Mouse (Mus musculus): ENCODE results near the gene Eif4e1b. TPM values are rescaled to one million over a fixed set of nuclear protein-coding genes. Genes with fewer than 3 reads are reported as not detected.

Gene Eif4e1b
- polyA plus RNA-seq, 1 experiment from 2014 or later = not detected

DNA sequence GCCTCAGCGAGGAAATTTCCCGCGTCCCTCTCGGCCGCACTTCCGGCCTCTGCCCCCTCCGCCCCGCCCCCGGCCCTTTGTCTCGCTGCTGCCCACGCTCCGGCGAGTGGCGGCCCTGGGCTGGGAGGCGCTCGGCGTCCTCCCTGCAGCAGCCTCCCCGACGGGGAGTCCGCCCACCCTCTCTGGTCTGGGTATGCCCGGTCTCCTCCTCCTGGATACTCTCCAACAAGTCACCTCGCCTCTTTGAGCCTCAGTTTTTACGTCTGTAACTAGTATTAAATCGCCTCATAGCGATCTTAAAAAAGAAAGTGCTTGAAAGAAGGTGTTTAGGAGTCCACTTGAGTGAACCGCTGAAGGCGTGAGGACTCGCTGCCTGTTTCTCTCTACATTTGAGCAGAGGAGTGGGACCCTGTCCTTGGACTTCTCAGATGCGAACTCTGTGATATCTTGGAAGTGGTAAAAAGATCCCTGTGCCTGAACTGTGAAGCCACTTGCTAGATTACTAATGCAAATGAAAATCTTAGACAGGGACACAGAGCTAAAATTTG is 33.9 kb upstream of the Eif4e1b start, which contains the start of gene Gprin1:
Gprin1 (minus strand) TSS at position 11 of the 548 bp plus-strand sequence.
- Histone ChIP-seq H3K9me3 (ENCODE audit: control insufficient read depth, low read length) (no peaks in the 10 kb centered on the region), H3K9ac (replicated peaks; ENCODE audit: low read depth, low read length) (peak within 1 kb of the TSS; percentile 83), H3K4me2 (ENCODE audit: low read length) (peak within 1 kb of the TSS; percentile 83), H3K27ac (ENCODE audit: low read length) (peak within 1 kb of the TSS; percentile 89), H3K4me3 (replicated peaks; ENCODE audit: low read length) (peak within 1 kb of the TSS; percentile 72), H3K36me3 (ENCODE audit: control insufficient read depth, insufficient read depth) (peaks cover 1% of the 10 kb centered on the region; the same call in 1 of the 2 replicates), H3K4me1 (replicated peaks; ENCODE audit: control insufficient read depth, insufficient read depth, low read length) (peaks cover 63% of the 10 kb centered on the region), H3K27me3 (replicated peaks; ENCODE audit: control insufficient read depth, insufficient read depth, low read length) (no peaks in the 10 kb centered on the region)
- 1% methylated on average over 29 of the region's 29 CpGs for WGBS
- peak; percentile 57 for ATAC-seq

DNA sequence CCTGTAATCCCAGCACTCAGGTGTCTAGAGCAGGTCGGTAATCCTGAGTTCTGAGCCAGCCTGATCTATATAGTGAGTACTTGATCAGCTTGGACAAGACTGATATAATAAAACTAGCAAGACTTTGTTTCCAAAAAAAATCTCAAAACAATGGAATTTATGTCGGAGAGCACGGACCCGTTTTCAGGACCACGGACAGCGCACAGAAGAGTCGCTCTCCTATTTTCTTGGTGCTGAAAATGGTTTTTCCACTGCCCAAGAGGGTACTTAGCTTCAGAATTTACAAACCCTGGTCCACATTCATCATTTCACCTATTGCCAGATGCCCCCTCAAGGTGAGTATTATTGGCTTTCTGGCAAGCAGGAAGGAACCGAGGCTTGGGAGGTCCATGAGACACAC is 33.1 kb upstream of the Eif4e1b start:
- H3K9ac ChIP-seq (replicated peaks; ENCODE audit: low read depth, low read length) = no peak overlapping the region
- no peak overlapping the region for H3K4me3 ChIP-seq (replicated peaks; ENCODE audit: low read length)

DNA sequence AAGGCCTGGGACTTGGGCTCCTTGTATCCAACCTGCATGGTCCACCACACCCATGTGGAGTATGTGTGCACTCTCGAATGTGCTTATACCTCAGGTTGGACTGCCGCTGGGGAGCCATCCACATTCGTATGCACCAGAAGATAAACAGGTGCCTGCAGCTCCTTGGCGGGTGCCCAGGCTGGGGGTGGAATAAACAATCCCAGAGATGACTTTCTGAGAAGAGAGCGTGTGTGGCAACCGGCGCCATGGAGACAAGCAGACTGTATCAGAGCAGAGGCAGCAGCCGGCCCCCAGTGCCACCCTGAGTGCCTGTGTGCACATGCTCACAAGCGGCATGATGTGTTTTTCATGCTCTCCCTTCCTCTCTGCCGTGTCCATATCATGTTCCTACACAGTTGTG is 31.1 kb upstream of the Eif4e1b start:
- no peaks in the 10 kb centered on the region for H3K9me3 ChIP-seq (ENCODE audit: control insufficient read depth, low read length)
- no peak for ATAC-seq
- H3K27ac ChIP-seq (ENCODE audit: low read length) = no peak overlapping the region; the same call in 1 of the 2 replicates
- H3K4me3 ChIP-seq (replicated peaks; ENCODE audit: low read length) = no peak overlapping the region
- WGBS = 43% methylated on average over 10 of the region's 10 CpGs
- H3K9ac ChIP-seq (replicated peaks; ENCODE audit: low read depth, low read length) = no peak overlapping the region
- H3K36me3 ChIP-seq (ENCODE audit: control insufficient read depth, insufficient read depth) = no peaks in the 10 kb centered on the region
- no peak overlapping the region for H3K4me2 ChIP-seq (ENCODE audit: low read length)
- H3K4me1 ChIP-seq (replicated peaks; ENCODE audit: control insufficient read depth, insufficient read depth, low read length) = peaks cover 65% of the 10 kb centered on the region
- 0 out of 2 replicates have a peak, but pooled peaks cover 3% of the 10 kb centered on the region for H3K27me3 ChIP-seq (replicated peaks; ENCODE audit: control insufficient read depth, insufficient read depth, low read length)

More for the DNA sequence above, 33.1 kb upstream of the Eif4e1b start:
- Histone ChIP-seq H3K9me3 (ENCODE audit: control insufficient read depth, low read length) (no peaks in the 10 kb centered on the region), H3K4me1 (replicated peaks; ENCODE audit: control insufficient read depth, insufficient read depth, low read length) (peaks cover 65% of the 10 kb centered on the region), H3K4me2 (ENCODE audit: low read length) (no peak overlapping the region), H3K27ac (ENCODE audit: low read length) (no peak overlapping the region), H3K36me3 (ENCODE audit: control insufficient read depth, insufficient read depth) (no peaks in the 10 kb centered on the region), H3K27me3 (replicated peaks; ENCODE audit: control insufficient read depth, insufficient read depth, low read length) (no peaks in the 10 kb centered on the region)
- ATAC-seq = no peak
- WGBS = 5% methylated on average over 8 of the region's 8 CpGs

DNA sequence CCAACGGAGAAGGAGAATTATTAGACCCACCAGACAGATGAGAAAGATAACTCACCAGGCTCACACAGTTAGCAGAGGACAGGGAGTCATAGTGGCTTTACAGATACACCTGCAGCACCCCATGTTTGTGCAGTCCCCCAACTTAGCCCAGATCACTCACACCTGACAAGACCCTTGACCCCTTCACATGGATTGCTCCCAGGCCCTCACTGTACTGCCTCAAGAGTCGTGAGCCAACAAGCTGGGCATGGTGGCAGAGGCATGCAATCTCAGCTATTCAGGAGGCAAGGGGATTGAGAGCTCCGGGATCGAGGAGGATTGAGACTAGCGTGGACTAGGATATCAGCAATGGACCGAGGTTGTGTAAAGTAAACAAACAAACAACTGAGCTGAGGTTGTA is 30.1 kb upstream of the Eif4e1b start:
- 64% methylated on average over 6 of the region's 6 CpGs for WGBS
- Histone ChIP-seq H3K27me3 (replicated peaks; ENCODE audit: control insufficient read depth, insufficient read depth, low read length) (0 out of 2 replicates have a peak, but pooled peaks cover 3% of the 10 kb centered on the region), H3K27ac (ENCODE audit: low read length) (no peak overlapping the region), H3K9ac (replicated peaks; ENCODE audit: low read depth, low read length) (no peak overlapping the region), H3K4me1 (replicated peaks; ENCODE audit: control insufficient read depth, insufficient read depth, low read length) (peaks cover 60% of the 10 kb centered on the region), H3K9me3 (ENCODE audit: control insufficient read depth, low read length) (no peaks in the 10 kb centered on the region), H3K4me3 (replicated peaks; ENCODE audit: low read length) (no peak overlapping the region), H3K36me3 (ENCODE audit: control insufficient read depth, insufficient read depth) (no peaks in the 10 kb centered on the region), H3K4me2 (ENCODE audit: low read length) (no peak overlapping the region)
- ATAC-seq = no peak

DNA sequence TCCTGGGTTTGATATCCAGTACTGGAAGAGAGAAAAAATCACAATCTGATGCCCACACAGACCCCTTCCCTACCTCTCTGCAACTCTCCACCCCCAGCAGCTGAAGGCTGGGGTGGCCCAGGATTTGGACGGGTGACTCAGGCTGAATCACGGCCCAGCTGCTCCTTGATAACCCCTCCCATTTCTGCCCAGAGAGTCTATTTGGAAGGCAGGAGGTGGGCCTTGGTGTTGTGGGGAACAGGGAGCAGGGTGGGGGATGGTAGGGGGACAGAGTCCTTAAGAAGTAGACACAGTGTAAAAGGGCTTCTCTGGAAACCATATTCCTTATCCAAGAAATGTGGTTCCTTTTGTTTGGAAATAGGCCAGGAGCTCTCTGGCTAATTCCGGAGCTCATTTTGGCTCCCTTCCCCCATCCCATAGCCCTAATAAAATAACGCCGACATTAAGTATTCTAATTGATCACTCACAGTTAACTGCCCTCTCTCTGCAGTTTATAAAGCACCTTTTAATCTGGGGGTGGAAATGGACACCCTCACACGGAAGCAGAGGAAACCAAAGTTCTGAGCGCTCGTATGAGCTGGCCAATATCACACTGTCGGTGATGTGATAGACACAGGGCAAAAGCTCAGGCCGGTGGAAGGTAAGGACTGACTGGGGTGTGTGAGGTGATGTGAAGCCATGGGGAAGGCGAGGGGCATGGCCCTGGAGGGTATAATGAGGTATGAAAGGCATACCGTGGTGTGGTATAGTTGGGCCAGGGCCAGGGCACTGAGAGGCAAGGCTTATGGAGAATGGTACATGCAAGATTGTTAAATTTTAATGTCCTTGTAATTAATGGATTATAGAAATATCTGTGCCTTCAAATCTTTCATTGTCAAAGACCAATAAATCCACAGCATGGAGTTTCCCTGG is 29.4 kb upstream of the Eif4e1b start:
- ATAC-seq = no peak
- Histone ChIP-seq H3K9ac (replicated peaks; ENCODE audit: low read depth, low read length) (no peak overlapping the region), H3K4me1 (replicated peaks; ENCODE audit: control insufficient read depth, insufficient read depth, low read length) (peaks cover 65% of the 10 kb centered on the region), H3K27me3 (replicated peaks; ENCODE audit: control insufficient read depth, insufficient read depth, low read length) (0 out of 2 replicates have a peak, but pooled peaks cover 3% of the 10 kb centered on the region), H3K9me3 (ENCODE audit: control insufficient read depth, low read length) (no peaks in the 10 kb centered on the region), H3K27ac (ENCODE audit: low read length) (peak overlapping the region; percentile 58), H3K4me3 (replicated peaks; ENCODE audit: low read length) (no peak overlapping the region), H3K36me3 (ENCODE audit: control insufficient read depth, insufficient read depth) (no peaks in the 10 kb centered on the region), H3K4me2 (ENCODE audit: low read length) (no peak overlapping the region)
- 27% methylated on average over 12 of the region's 12 CpGs for WGBS

DNA sequence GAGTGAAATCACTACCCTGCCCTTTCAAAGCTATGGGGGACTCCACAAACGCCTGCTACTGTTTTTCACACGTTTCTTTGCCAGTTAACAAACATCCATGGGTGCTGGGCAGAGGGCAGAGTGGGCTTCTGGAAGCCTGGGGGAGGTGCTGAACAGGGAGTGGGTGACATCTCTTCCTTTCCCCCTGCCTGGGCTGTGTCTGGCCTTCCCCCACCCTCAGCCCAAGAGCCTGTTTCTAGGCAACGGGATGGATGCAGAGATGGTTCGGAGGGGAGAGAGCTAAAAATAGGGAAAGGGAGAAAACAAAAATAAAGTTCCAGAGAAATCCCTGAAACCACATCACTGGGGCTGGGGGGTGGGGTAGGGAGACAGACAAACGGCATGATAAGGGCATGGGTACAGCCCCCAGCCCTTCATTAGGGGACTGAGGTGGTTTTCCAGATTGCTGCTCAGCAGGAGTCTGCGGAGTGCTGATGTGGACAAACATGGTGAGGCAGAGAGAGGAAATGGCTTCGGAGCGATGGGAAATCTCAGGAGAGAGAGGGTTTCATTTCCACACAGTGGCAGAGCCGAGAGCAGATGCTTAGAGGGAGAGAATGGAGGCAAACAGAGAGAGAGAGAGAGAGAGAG is 28.5 kb upstream of the Eif4e1b start:
- peaks cover 70% of the 10 kb centered on the region for H3K4me1 ChIP-seq (replicated peaks; ENCODE audit: control insufficient read depth, insufficient read depth, low read length)
- no peaks in the 10 kb centered on the region for H3K36me3 ChIP-seq (ENCODE audit: control insufficient read depth, insufficient read depth)
- no peaks in the 10 kb centered on the region for H3K9me3 ChIP-seq (ENCODE audit: control insufficient read depth, low read length)
- H3K4me2 ChIP-seq (ENCODE audit: low read length) = peak overlapping the region; percentile 41
- WGBS = 14% methylated on average over 9 of the region's 9 CpGs
- H3K9ac ChIP-seq (replicated peaks; ENCODE audit: low read depth, low read length) = no peak overlapping the region
- ATAC-seq = no peak
- H3K27ac ChIP-seq (ENCODE audit: low read length) = peak overlapping the region; percentile 75
- no peak overlapping the region for H3K4me3 ChIP-seq (replicated peaks; ENCODE audit: low read length)
- 0 out of 2 replicates have a peak, but pooled peaks cover 3% of the 10 kb centered on the region for H3K27me3 ChIP-seq (replicated peaks; ENCODE audit: control insufficient read depth, insufficient read depth, low read length)

DNA sequence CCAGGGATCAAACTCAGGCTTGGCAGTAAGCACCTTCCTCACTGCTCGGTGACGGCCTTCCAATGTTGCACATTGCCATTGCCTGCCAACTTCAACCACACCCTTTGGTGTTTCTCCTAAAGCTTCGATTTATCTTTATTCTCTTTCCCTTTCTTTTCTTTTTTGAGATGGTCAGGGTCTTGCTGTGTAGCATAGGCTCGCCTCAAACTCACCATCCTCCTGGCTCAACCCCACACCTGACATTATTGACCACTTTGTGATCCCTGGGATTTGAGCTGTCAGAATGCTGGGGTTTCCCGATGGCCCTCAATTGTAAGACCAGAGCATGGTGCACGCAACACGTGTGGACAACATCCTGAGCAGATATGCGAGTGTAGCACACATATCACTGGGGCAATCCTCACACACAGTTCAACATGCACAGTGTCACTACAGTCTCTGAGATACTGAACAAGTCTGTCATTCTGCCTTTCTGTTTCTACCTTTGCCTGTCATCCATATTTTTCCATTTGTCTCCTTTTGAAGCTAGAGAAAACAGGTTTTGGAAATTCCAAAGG is 27.6 kb upstream of the Eif4e1b start:
- H3K9ac ChIP-seq (replicated peaks; ENCODE audit: low read depth, low read length) = no peak overlapping the region
- no peak for ATAC-seq
- H3K4me1 ChIP-seq (replicated peaks; ENCODE audit: control insufficient read depth, insufficient read depth, low read length) = peaks cover 73% of the 10 kb centered on the region
- H3K27me3 ChIP-seq (replicated peaks; ENCODE audit: control insufficient read depth, insufficient read depth, low read length) = 0 out of 2 replicates have a peak, but pooled peaks cover 3% of the 10 kb centered on the region
- H3K27ac ChIP-seq (ENCODE audit: low read length) = peak overlapping the region; percentile 75; the same call in 1 of the 2 replicates
- no peaks in the 10 kb centered on the region for H3K36me3 ChIP-seq (ENCODE audit: control insufficient read depth, insufficient read depth)
- no peak overlapping the region for H3K4me2 ChIP-seq (ENCODE audit: low read length)
- 83% methylated on average over 8 of the region's 8 CpGs for WGBS
- no peaks in the 10 kb centered on the region for H3K9me3 ChIP-seq (ENCODE audit: control insufficient read depth, low read length)
- no peak overlapping the region for H3K4me3 ChIP-seq (replicated peaks; ENCODE audit: low read length)

DNA sequence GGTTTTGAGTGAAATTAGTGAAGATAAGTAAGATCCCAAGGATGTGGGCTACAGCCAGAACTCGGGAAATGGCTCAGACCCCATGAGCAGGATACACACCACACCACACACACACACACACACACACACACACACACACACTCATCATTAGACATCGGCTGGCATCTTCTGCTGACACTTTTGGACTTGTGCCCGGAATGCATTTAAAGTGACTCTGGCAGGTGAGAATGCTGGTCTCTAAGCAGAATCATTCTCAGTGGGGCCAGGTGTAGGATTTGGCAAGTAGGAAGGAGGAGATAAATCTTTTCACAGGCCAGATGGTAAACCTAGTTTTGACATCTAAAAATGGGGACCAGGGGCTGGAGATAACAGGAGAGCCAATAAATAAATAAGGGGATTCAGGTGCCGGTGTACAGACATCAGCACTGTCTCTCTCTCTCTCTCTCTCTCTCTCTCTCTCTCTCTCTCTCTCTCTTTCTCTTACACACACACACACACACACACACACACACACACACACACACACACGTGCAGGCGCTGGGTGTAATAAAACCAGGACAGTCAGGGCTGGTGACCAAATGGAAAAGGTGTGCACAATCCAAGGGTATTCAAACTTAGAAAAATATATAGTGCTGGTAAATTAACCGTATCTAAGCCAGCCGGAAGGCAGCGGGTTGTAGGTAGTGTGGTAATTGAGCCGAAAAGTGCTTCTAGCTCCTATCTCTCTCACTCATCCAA is 26.5 kb upstream of the Eif4e1b start:
- WGBS = 19% methylated on average over 10 of the region's 10 CpGs
- Histone ChIP-seq H3K27me3 (replicated peaks; ENCODE audit: control insufficient read depth, insufficient read depth, low read length) (0 out of 2 replicates have a peak, but pooled peaks cover 4% of the 10 kb centered on the region), H3K36me3 (ENCODE audit: control insufficient read depth, insufficient read depth) (no peaks in the 10 kb centered on the region), H3K27ac (ENCODE audit: low read length) (peak overlapping the region; percentile 96), H3K4me2 (ENCODE audit: low read length) (peak overlapping the region; percentile 76), H3K9me3 (ENCODE audit: control insufficient read depth, low read length) (no peaks in the 10 kb centered on the region), H3K9ac (replicated peaks; ENCODE audit: low read depth, low read length) (peak overlapping the region; percentile 64), H3K4me3 (replicated peaks; ENCODE audit: low read length) (peak overlapping the region; percentile 54), H3K4me1 (replicated peaks; ENCODE audit: control insufficient read depth, insufficient read depth, low read length) (peaks cover 70% of the 10 kb centered on the region)
- ATAC-seq = 0 out of 2 replicates have a peak, but pooled peaks have one; percentile 0
